Mouse (Mus musculus): ENCODE measurements at regions not wholly inside any gene's neighbourhood (a gene's known extent, or its start where the extent isn't known, plus 50 kb on each side); places are given as distances from the start of the nearest gene placed in this dataset.

GRCm38 (mm10) chr7:113117599-113117998, 89.7 kb upstream of the Arntl start:
- no peak for DNase-seq

DNA sequence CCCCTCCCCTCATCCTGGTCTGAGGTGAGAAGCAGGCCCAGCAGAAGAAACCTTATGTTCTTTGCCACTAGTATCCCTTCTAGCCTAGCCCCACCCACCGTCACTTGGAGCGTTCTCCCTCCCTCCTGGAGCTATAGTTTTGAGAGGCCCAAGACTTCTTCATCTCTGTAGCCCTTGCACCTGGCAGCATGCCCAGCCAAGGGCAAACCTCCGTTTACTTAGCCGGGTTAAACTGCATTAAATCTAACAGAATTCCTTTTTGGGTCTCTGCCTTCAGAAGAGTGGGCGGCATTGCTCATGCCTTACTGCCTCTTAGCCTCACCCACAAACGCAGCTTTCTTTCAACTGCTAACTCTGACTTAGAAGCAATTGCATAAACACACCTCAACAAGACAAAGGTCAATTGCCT, 85.3 kb upstream of the Arntl start:
- DNase-seq, result no peak

DNA sequence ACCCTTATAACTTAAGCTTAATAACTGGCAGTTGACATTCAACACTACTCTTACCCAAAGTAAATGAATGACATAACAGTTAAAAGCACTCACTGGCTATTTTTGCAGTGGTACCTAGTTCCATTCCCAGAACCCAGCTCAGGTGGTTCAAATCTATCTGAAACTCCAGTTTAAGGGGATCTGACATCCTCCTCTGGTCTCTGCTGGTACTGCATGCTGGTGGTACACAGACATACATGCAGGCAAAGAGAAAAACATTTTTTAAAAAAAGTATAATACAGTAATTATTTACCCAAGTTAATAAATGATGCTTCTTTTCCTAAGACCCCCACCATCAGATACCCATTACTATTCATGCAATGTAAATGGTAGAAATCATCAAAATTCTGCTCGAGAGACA, 81.3 kb upstream of the Arntl start:
- DNase-seq, result no peak

GRCm38 (mm10) chr7:113130552-113130951, 76.7 kb upstream of the Arntl start:
- DNase-seq, result no peak

DNA sequence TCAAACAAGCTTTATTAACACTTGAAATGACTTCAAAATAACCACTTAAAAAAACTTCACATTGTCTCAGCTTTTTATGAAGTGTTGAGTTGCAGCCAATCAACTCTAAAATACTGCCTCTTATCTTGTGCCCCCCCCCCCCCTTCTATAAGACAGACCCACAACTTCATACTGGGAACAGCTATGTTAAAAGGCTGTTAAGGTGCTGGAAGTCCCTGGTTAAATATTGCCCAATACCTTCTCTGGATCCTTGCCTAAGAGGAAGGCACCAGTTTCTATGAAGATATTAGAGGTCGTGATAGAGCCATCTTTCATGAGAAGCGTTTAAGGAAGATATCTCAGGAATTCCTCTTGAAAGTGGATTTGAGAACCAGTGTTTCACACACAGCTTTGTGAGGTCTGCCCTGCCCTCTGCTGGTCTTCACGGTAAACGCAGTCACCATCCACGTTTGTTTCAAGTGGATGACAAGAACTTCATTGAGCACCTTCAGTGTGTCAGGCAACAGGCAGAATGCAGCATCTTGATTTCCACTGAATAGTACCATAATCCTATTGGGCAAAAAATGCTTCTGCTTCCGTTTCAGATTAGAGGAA, 75.2 kb upstream of the Arntl start:
- peak; percentile 79 for DNase-seq

- no peak for DNase-seq
These were observed 73.4 kb upstream of the Arntl start for GRCm38 (mm10) chr7:113133891-113134290.

DNA sequence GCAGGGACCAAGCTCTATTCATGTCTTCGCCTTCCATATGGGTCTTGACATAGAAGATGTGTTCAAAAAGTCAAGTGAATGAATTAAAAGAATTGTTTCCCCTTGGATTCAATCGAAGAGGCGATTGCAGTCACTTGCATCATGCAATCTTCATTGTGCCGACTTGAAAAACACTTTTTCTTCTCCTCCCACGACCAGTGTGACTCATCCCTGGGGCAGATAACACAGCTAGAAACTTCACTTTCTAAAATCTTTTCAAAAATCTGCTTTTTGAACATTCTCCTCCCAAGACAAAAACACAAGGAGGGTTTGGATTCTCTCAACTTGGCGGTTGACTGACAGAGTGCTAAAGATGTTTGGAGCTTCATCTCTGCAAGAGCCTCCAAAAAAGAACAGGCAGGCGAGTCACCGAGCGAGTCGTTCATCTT, 67.2 kb upstream of the Arntl start:
- DNase-seq, result no peak

DNA sequence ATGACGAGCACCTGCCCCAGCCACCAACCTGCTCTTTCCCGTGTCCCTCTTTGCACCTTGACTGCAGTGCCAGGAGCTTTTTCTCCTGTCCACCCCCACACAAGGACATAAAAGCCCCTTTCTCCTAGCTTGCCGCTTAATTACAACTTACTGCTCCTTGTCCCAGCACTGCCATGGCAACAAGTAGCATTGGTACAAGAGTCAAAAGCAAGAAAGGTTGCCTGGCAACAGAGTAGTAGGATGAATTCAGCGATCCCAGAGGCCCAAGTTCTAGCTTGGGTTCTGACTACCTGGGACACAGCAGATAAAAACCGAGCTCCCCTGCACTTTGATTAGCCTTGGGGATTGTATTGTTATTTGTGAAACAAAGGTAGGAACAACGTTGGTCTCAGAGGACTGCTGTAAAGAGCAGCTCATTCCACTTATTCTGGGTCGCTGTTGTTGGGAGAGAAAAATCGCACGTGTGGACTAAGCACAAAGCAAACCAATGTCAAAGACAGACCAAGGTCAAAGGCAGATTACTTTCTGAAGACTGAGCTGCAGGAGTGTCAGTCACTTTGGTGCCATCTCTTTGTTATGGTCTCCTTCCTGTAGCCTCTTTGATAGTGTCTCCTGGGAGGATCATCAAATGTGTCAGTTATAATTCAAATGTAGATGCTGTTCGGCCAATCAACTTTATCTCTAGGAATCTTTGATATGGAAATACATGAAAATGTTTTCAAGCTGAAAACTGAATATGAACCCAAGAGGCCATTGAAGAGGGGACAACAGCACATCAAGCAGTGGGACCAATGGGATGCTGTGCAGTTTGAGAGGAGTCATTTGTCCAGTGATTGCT, 65.2 kb upstream of the Arntl start:
- no peak for DNase-seq

- DNase-seq, result peak; percentile 88
These were observed 63.7 kb upstream of the Arntl start for GRCm38 (mm10) chr7:113143552-113143951.

DNA sequence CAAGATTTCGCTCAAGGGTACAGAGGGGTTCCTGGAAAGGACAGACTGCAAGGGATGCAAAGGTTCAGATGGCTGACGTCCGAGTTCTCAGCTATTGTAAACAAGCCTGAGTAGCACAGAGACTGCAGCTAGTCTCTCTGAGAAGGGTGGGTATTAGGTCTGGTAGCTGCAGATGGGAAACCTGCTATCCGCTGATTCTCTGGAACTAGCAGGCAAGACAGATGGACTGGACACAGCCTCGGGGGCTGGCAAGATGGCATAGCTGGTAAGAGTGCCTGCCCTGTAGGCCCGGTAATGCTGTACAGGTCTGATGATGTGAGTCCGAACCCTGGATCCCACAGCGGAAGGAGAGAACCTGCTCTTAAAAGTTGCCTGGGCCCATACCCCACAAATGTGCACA, 62.2 kb upstream of the Arntl start:
- no peak for DNase-seq

GRCm38 (mm10) chr7:113146108-113146507, 61.2 kb upstream of the Arntl start:
- no peak for DNase-seq

- no peak for DNase-seq
These were observed 60.7 kb upstream of the Arntl start for GRCm38 (mm10) chr7:113146526-113146925.

DNA sequence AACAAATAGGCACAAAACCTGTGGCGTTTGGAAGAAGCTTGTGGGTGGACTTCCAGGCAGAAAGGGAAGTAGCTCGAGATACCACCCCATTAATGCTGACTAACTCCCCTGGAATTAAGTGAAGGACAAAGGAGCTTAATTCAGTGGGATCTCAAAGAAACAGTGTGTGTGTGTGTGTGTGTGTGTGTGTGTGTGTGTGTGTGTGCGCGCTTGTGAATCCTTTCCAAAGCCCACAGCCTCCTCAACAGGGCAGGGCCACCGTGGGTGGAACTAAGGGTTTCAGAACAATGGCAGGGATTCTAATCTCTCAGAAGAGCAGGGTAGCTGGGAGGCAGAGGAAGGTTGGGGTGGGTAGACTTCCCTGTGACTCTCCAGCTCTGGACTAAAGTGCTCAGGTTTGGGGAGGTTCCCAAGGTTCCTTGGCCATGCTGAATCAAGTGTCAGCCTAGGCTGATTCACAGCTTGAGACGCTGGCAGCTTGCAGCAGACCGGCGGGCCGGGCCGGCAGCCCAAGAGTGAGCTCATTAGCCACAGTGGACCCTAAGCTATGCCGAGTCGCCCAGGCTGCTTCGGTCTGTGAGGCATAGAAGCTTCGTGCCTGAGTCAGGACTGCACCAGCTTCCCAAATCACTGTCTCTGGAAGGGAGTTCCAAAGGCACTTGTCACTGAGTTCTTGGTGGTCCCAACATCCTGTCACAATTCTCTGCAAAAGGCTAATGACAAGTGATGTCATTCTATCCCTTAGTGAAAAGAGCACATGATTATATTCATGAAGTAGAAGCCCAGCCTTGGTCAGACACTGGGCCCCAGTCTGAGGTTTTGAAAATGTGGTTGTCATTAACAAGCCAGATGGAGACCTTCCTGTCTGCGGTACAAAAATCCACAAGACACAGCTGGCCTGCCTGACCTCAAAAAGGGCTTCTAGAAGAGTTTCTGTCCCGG, 59.6 kb upstream of the Arntl start:
- peak; percentile 70 for DNase-seq

GRCm38 (mm10) chr7:113148700-113149099, 58.6 kb upstream of the Arntl start:
- DNase-seq, result no peak

GRCm38 (mm10) chr7:113149966-113150470, 57.2 kb upstream of the Arntl start:
- no peak for DNase-seq

- no peak for DNase-seq
These were observed 56.5 kb upstream of the Arntl start for GRCm38 (mm10) chr7:113150789-113151188.

DNA sequence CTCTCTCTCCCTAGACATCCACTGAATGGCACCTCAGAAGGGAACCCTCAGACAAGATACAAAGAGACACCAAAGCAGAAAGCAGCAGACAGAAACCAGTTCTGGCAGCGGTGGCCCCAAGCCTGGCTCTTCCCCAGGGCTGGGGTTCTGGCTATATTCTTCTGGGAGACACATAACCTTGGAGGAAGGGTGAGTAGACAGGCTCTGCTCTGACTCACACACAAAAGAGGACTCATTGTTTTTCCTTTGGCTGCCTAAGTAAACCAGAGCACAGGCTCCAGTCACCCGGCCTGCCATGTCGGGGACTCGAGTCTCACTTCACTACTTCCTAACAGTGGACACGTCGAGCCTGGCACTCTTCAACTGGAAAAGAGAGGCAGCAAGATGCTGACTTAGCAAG, 55.8 kb upstream of the Arntl start:
- DNase-seq, result peak; percentile 31

GRCm38 (mm10) chr7:113153386-113153785, 53.9 kb upstream of the Arntl start:
- DNase-seq, result no peak

DNA sequence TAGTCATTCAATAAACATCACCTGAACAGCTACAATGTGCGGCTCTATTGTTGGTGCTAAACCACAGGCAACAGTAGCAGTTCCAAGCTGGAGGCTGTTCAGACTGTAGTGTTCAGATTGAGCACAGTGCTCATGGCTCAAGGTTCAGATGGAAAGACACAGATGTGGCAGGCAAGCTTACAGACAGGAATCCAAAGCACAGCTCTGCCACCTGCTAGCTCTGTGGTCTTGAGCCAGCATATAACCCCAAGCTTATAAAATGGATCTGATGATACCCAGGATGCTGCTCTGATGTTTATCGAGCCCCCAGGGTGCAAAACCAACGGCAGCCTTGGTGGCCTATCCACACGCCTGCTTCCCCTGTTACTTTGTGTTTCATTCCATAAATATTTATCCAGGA, 53.2 kb upstream of the Arntl start:
- no peak for DNase-seq

DNA sequence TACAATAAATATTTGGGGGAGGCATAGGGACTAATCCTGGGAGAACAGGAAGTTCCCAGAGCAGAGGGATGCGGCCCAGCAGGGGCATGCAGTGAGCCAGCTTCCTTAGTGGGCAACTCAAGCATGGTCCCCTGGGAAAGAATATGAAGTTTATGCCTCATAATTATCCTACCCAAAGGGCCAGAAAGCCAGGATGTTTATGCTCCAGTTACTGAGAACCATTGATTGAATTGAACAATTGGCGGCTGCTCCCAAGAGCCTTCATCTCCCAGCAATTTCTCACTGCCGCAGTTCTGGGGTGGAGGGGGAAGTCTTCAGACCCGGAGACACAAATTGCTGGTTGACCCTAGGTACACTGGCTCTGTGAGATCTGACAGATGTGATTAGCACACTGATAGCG, 50.9 kb upstream of the Arntl start:
- DNase-seq, result no peak

DNA sequence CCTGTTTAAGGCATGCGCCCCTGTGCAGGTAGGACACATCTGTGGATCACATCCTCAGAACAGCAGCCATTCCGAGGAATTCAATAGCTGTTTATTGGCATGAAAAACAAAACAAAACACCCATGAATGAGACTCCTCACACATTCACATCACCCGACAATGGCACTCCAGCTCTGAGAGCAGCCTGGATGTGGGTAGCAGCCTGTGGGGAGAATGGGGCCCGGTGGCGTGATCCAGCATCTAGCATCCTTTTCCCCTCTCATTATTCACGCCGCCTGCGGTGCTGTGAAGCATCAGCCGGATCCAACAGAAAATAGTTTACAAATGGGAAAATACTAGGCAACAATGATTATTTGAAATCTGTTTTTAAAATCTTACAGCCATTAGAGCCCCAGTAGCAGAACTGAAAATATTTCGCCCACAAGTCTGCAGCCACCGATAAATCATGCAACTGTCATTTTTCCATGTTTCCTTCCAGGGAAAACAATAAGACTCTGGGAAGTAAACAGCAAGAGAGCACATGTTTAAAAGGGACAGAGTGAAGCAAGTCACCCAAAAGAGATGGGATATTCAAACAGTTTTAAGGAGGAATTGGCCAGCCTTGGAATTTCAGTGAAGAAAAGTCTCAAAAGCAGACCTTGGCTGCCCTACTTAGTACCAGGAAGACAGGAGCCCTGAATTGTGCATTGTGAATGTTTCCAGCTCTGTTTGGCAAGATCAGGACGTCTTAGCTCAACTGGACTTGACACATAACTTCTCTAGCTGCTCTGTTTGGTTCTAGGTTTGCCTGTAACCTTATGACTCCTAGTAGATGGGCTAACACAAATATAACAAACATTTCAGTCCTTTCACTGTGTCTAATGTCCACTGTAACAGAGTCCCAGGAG, 50.2 kb upstream of the Arntl start:
- no peak for DNase-seq

Data from gastrocnemius, postnatal 10 days (tissue).